Mouse (Mus musculus) cerebellum, adult 9-10 months (tissue): Measurements from ENCODE around the gene Insrr.

Experiments
- DNase-seq: peaks from one replicate; pipeline ENCODE4 v3.0.0; 2022

Gene Insrr

DNA sequence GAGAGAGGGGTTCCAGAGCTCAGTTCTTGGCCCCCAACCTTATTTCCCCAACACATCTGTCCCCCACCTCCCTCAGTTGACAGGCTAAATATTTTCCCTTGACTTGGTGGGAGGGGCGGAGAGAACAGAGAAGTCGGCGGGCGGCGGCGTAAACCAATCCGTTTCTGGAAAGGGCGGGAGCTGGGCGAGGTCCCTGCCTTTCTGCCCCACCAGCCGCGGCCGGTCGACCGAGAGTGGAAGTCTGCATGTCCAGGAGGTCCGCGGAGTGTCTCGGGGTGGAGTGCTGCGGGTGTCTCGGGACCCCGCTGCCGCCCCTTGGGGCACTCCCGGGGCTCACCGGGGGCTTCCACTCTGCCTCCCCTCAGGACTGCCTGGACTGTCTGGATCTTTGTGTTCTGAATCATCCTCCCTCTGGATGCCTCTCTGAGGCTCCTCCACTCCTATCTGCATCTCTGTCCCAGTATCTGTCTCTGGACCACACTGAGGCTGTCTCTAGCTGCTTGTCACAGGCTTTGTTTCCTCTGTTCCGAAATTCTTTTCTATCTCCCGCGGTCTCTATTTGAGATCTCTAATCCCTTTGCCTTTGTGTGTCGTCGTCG, at the start of gene Insrr:
Gene Insrr, plus strand, starts transcription at position 216 of the 599 bp plus-strand sequence.
- DNase-seq, result no peak

GRCm38 (mm10) chr3:87748431-87748830, 48.3 kb upstream of the Insrr start, which contains the start of gene Lrrc71:
Lrrc71 (minus strand) TSS chr3:87748625.
- DNase-seq, result no peak

GRCm38 (mm10) chr3:87749036-87749435, 47.7 kb upstream of the Insrr start:
- DNase-seq, result no peak

- no peak for DNase-seq
These were observed 46.8 kb upstream of the Insrr start for GRCm38 (mm10) chr3:87749977-87750376.

- DNase-seq, result no peak
These were observed 44.2 kb upstream of the Insrr start for GRCm38 (mm10) chr3:87752567-87752966.

DNA sequence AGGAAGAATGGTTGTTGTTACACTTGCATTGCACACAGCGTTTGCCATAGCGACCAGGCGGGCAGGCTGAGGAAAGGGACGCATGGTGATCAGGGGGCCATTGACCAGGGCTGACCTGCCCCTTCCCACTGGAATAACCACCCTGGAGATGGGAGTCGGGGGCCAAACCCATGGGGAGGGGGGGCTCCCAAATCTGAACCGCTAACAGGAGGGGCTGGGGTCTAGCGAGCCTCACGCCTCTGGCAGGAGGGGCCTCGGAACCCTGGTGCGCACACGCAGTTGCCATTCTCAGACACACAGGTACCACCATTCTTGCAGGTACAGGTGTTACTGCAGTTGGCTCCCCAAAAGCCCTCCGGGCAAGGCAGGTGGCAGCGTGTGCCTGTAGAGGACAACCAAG, 42.9 kb upstream of the Insrr start:
- DNase-seq, result no peak

GRCm38 (mm10) chr3:87755964-87756363, 40.8 kb upstream of the Insrr start:
- DNase-seq, result peak; percentile 82

- DNase-seq, result no peak
These were observed 40.3 kb upstream of the Insrr start for GRCm38 (mm10) chr3:87756488-87756887.

DNA sequence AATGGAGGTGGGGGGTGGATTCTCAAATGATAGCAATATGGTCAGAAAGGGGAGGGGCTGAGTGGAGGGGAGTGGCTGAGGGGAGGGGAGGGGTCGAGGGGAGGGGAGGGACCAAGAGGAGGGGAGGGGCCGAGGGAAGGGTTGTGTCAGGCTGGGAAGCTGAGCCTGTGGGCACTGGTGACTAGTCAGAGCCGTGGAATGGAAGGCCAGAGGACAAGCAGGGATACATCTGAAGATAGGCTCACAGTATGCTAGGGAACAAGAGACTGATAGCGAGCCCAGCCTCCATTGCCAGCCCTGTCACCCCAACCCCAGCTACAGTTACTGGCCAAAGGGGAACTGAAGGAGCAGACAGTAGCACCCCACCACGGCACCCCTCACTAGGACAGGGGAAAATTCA, 38.1 kb upstream of the Insrr start:
- DNase-seq, result no peak

GRCm38 (mm10) chr3:87761408-87762375, 35.1 kb upstream of the Insrr start:
- DNase-seq, result no peak

- no peak for DNase-seq
These were observed 33.5 kb upstream of the Insrr start for GRCm38 (mm10) chr3:87763202-87763601.

DNA sequence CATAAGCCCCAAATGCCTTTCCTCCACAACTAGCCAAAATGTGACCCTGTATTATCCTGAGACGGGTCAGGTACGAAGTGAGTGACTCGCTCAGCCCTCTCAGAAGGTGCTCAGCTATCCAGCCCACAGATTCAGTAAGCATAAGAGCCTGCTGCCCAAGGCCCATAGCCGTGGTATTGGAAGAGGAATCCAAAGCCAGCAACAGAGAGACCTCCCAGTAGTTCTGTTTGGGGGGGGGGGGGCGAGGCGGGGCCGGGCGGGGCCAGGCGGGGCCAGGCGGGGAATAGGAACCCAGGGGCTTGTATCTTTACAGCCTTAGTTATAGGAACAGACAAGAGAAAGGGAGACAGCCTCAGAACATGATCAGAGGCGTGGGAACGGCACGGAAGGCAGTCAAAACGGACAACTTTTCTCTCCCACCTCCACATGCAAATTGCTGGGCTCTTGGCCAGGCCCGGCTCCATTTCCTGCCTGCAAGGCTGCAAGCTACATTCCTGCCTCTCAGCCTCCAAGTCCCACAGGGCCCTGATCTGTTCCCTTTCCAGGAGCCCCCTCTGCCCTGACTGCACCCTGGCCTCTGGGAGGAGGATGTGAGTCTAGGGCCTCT, 33.0 kb upstream of the Insrr start:
- no peak for DNase-seq

- DNase-seq, result no peak
These were observed 32.2 kb upstream of the Insrr start for GRCm38 (mm10) chr3:87764506-87764905.

DNA sequence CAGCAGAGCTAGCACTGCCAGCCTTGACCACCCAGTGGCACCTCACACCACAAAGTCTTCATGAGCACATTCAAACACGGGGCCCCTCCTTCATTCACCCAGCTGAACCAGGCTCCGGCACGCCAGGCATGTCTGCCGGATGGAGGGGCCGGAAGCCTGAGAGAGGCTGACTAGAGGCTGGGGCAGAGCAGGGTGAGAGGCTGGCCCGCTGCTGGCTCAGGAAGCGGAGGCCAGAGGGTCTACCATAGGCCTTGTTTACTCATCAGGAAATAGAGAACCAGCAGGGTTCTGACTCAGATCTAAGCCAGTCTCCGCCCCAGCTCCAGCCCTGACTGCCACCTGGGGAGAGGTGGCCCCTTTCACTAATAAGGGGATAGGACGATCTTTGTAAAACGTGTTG, 31.7 kb upstream of the Insrr start:
- no peak for DNase-seq

GRCm38 (mm10) chr3:87765631-87766283, 31.0 kb upstream of the Insrr start:
- no peak for DNase-seq

GRCm38 (mm10) chr3:87766284-87766667, 30.5 kb upstream of the Insrr start:
- DNase-seq, result no peak

DNA sequence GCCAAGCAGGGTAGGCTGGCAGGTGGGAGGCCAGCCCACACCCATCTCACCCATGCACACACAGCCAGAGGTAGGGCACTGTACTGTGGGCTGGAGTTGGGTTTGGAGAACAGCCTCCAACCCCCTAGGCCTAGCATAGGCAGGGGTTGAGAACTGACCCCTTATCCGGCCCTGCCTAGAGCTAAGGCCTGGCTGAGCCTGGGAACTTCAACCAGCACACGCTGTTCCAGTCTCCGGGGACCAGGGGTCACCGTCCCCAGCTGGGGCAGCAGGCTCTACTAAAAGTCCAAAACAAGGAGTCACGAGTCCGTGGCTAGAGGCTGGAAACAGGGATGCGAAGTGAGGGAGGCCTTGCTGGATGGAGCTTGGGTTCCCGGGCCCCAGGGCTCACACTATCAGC, 29.0 kb upstream of the Insrr start:
- no peak for DNase-seq

DNA sequence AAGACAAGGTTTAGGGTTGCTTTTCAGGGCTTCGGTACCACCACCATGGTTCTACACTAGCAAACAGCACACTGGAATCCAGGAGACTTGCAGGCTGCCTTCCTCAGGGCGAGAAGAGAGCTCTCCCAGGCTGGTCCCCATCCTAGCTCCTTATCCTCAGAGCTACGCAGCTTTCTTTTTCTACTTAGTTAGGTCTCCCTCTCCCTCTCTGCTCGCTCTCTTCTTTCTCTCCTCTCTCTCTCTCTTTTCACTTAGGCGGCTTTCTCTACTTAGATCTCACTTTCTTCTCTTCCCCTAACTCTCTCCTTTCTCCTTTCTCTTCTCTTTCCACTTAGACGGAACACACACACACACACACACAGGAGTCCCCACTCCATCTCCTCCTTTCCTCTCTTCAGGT, 28.3 kb upstream of the Insrr start:
- no peak for DNase-seq

GRCm38 (mm10) chr3:87768844-87769243, 27.9 kb upstream of the Insrr start:
- DNase-seq, result no peak

- DNase-seq, result no peak
These were observed 27.2 kb upstream of the Insrr start for GRCm38 (mm10) chr3:87769506-87769905.

DNA sequence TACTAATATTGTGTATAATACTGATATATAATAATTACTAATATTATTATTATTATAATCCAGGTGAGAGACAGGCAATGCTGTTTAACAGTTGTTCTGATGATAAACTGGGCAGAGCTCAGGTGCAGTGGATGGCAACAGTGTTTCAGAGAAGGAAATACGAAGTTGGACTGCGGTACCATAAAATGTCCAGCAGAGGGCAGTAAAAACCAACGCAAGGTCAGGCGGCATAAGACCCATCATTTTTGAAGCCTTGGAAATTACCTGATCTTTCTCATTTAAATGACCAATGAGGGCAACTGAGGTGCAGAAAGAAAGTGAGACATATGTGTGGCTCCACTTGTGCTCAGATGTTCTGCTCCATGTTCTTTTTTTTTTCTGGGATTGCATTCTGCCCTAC, 26.5 kb upstream of the Insrr start:
- peak; percentile 57 for DNase-seq

GRCm38 (mm10) chr3:87771088-87771487, 25.7 kb upstream of the Insrr start:
- DNase-seq, result no peak

DNA sequence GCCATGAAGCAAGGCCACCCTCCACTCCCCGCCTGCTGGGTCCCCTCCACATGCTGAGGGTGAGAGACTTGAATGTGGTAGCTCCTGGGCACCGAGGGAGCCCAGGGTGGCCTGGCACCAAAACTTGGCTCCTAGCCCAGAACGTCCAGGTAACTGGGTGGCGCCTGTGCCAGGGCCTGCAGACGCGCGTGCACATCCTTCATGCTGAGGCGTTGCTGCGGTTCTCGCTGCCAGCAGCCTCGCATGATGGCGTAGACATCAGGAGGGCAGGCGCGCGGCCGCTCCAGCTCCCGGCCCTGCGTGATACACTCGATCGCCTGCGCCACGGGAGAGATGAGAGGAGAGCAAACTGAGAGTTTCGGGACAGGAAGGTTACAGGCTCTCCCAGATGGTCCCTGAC, 18.5 kb upstream of the Insrr start:
- no peak for DNase-seq
